Mouse (Mus musculus) stomach, embryonic 14.5 days (tissue): Measurements from ENCODE around the gene Ajm1. TPM values are rescaled to one million over a fixed set of nuclear protein-coding genes. Genes with fewer than 3 reads are reported as not detected.

Experiments used
- ATAC-seq: fragments of 200-750 bp; cut with Nextera tagmentation; 2 replicates; pipeline ENCODE4 v1.8.0; 2017; ENCODE audit warnings: low read depth, moderate TSS enrichment; ENCODE audit not compliant: insufficient number of reproducible peaks, insufficient read depth, low FRiP score
- H3K27ac ChIP-seq: fragments of 300-500 bp; sonication (generic); 2 replicates; pipeline ENCODE4 v1.5.1; 2014; ENCODE audit warnings: mild to moderate bottlenecking, low read length, moderate library complexity, mixed read lengths
- H3K27me3 ChIP-seq: fragments of 300-500 bp; sonication (generic); 2 replicates; pipeline ENCODE4 v1.6.1; 2014; ENCODE audit warnings: low read length, control low read depth, mixed read lengths; ENCODE audit not compliant: control insufficient read depth, insufficient read depth
- H3K36me3 ChIP-seq: fragments of 300-500 bp; sonication (generic); 2 replicates; pipeline ENCODE4 v1.6.1; 2014; ENCODE audit warnings: mild to moderate bottlenecking, control low read depth, low read length, moderate library complexity, mixed read lengths; ENCODE audit not compliant: control insufficient read depth, insufficient read depth
- H3K4me1 ChIP-seq: fragments of 300-500 bp; sonication (generic); 2 replicates; pipeline ENCODE4 v1.6.1; 2014; ENCODE audit warnings: low read length, control low read depth, mixed read lengths; ENCODE audit not compliant: control insufficient read depth, insufficient read depth
- H3K4me2 ChIP-seq: fragments of 300-500 bp; sonication (generic); replicated peaks from 2 replicates; pipeline ENCODE4 v1.6.1; 2014; ENCODE audit warnings: low read depth, low read length, control low read depth
- H3K4me3 ChIP-seq: fragments of 300-500 bp; sonication (generic); 2 replicates; pipeline ENCODE4 v1.5.1; 2014; ENCODE audit warnings: low read depth, low read length, control low read depth
- H3K9ac ChIP-seq: fragments of 300-500 bp; sonication (generic); replicated peaks from 2 replicates; pipeline ENCODE4 v1.6.1; 2014; ENCODE audit warnings: low read depth, mild to moderate bottlenecking, control low read depth, low read length, moderate library complexity, mixed read lengths
- H3K9me3 ChIP-seq: fragments of 300-500 bp; sonication (generic); 2 replicates; pipeline ENCODE4 v1.6.1; 2016; ENCODE audit warnings: low read depth, low read length, control low read depth; ENCODE audit not compliant: control insufficient read depth
- WGBS: fragments of 180-500 bp; shearing (Covaris S2); extraction: QIAGEN DNeasy Blood & Tissue Kit; methylation state at CpG from one replicate; pipeline ENCODE4 v1.1.7; 2014; 5-methylcytosine and 5-hydroxymethylcytosine counted together
- polyA plus RNA-seq: library from polyadenylated mRNA; unstranded; fragments of >200 nt; fragmentation: Nextera tagmentation; extraction: Ambion mirVana; gene quantifications from 2 replicates; pipeline ENCODE4 v1.2.1, GENCODE M21; 2014

The Ajm1 gene
- polyA plus RNA-seq, 1 experiment from 2014 or later: 1.3 TPM

DNA sequence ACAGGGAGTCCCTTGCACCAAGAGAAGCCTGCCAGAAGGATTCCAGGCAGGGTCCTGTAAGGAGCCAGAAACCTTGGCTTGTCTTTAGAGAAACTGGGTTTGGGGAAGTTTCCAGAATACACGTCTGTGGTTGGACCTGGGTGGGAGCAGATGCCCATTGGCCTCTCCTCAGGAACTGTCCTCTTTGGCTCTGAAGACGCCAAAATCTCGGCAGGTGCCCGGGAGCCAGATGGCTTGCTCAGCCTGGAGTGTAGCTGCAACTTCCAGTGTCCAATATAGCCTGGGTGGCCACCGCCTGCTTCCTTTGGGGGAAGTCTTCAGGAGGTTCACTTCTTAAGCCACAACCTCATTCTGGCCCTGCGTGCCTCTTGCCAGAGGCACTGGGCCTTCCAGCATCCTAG is 344 bp upstream of the Ajm1 start:
- 25% methylated on average over 6 of the region's 6 CpGs for WGBS
- Histone ChIP-seq H3K36me3 (peaks cover 35% of the 10 kb centered on the region), H3K9me3 (no peaks in the 10 kb centered on the region), H3K27ac (no peak overlapping the region), H3K9ac (no peak overlapping the region), H3K4me2 (peak overlapping the region; percentile 54; the same call in 1 of the 2 replicates), H3K4me3 (no peak overlapping the region), H3K4me1 (peaks cover 31% of the 10 kb centered on the region), H3K27me3 (peaks cover 29% of the 10 kb centered on the region)
- peak; percentile 12; the same call in 1 of the 2 replicates for ATAC-seq

DNA sequence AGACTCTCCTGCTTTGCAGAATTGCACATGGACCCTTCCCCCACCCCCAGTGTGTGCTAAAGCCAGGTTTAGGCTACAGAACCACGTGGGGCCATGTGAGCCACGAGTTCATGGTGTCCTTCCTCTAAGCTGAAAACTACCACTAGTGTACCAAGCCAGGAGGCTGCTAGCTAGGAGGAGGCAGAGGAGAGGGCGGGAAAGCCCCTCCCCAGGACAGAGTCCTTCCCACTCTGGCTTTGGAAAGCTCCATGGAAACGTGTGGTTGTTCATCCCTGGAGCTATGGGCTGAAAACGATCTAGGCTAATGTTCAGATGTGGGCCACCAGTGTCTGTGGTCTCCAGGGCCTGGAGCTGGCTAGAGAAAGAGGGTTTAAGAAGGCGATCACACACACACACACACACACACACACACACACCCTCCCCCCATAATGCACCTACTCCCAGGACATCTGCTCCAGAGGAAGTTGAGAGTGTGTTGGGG is 896 bp downstream of the Ajm1 start:
- no peak overlapping the region for H3K9ac ChIP-seq
- H3K36me3 ChIP-seq: peaks cover 28% of the 10 kb centered on the region
- peaks cover 37% of the 10 kb centered on the region for H3K27me3 ChIP-seq
- H3K9me3 ChIP-seq: no peaks in the 10 kb centered on the region
- H3K4me3 ChIP-seq: no peak overlapping the region
- 45% methylated on average over 6 of the region's 6 CpGs for WGBS
- no peak overlapping the region for H3K4me2 ChIP-seq
- H3K4me1 ChIP-seq: peaks cover 40% of the 10 kb centered on the region
- H3K27ac ChIP-seq: no peak overlapping the region
- no peak for ATAC-seq

DNA sequence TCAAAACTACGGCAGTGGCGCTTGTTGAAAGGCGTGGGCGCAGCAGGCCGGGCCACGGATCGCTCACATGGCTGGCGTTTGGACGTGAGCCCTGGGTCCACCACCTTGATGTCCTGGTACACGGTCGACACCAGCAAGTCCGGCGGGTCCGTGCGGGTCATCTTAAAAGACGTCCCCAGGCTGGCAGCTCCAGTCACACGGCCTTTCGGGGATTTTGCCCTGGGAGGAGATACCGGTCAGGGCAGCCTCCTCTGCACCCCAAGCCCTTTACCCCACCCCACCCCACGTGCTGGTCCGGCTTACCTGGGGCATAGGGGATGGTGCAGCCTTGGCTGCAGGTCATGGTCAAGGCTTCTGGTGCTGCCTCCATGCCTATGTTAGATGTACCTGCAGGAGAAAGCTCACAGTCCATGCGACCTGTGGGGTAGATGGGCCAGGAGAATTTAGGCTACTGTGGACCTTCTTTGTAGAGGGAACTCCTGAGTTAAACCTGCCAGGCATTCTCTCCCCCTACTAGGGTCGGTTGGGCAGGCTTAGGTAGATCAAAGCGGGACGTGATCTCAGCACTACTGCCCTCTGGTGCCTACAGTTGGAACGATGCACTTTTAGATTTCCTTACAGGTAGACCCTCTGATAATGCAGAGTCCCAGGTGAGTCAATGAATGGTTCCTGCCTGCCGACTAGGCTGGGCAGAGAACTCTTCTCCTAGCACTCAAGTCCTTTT is 1.7 kb downstream of the Ajm1 start:
- Histone ChIP-seq H3K36me3 (peaks cover 20% of the 10 kb centered on the region), H3K9ac (no peak overlapping the region), H3K27ac (no peak overlapping the region), H3K9me3 (no peaks in the 10 kb centered on the region), H3K4me1 (peaks cover 44% of the 10 kb centered on the region), H3K4me3 (peak overlapping the region; percentile 24), H3K27me3 (peaks cover 37% of the 10 kb centered on the region), H3K4me2 (peak overlapping the region; percentile 24; the same call in 1 of the 2 replicates)
- ATAC-seq: no peak
- 6% methylated on average over 27 of the region's 27 CpGs for WGBS

DNA sequence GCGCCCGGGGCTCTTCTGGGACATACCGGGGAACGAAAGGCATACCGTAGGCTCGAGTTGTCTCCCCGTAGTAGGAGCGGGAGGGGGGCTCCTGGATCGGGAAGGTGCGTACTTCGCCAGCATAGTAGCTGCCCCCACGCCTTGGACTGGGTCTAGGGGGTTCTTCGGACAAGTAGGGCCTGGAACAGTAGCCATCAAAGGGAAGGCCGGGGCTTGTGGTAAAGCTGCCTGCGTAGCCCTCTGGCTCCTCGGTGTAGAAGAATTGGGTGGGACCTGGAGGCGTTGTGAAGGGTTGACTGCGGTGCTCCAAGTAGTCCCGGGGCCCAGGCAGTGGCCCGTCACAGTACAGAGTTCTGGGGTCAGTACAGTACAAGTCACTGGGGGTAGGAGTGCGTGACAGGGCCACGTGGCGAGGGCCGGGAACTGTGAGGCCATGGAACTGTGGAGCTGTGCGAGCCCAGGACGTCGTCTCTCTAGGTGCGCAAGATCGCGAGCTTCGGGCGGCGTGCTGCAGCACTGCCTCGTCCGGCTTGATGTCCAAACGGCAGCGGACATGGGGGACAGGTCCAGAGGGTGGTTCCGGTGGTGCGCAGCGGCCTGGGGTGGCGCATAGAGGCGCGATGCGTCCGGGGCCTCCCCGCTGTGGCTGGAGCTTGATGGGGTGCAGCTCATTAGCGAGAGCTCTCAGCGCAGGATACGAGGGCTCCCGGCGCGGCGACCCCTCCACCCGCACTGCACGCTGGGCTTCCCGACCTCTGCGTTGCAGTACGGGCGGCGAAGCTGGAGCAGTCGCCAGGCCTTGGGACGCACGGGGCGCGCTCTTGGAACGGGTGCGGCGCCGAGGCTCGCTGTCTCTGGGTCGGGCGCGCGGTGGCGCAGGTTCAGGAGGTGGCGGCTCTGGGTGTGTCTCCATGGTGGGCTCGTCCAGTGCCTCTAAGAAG is 2.5 kb downstream of the Ajm1 start:
- Histone ChIP-seq H3K9ac (no peak overlapping the region), H3K4me2 (peak overlapping the region; percentile 24; the same call in 1 of the 2 replicates), H3K4me3 (peak overlapping the region; percentile 24), H3K27me3 (peaks cover 37% of the 10 kb centered on the region), H3K4me1 (peaks cover 45% of the 10 kb centered on the region), H3K27ac (no peak overlapping the region), H3K9me3 (no peaks in the 10 kb centered on the region), H3K36me3 (peaks cover 12% of the 10 kb centered on the region)
- 6% methylated on average over 77 of the region's 77 CpGs for WGBS
- no peak for ATAC-seq

DNA sequence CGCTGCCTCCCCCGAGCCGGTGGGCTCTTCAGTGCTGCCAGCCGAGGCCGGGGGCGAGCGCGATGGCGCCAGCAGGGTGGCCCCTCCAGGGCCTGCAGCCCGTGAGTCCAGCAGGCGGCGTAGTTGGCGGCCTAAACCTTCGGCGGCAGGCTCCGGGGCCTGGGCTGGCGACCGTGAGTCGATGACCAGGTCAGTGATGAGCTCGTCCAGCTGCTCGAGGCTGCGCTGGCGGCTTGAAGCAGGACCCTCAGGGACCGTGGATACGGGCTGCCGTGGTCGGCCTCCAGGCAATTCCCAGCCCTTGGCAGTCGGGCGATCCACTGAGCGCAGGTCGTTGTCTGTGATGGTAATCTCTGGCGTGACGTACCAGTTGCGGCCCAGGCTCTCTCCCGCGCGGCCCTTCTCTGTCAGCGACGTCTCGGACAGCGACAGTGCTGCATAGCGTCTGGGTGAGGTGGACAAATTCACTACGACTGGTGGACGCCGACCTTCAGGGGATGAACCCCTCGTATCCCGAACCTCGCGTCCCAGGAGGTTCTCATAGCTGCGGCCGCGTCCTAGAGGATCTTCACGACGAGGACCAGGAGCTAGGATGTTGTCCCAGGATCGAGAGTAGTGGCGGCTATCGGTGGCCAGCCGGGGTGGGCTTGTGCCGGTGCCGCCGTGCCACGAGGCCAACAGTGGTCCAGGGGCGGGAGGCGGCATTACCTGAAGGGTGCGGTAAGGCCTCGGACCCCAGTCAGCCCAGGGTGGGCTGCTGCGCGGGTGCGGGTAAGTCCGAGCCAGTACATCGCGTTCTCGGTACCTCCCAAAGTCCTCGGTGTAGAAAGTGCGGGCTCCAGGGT is 3.4 kb downstream of the Ajm1 start:
- H3K9me3 ChIP-seq: no peaks in the 10 kb centered on the region
- H3K36me3 ChIP-seq: peaks cover 3% of the 10 kb centered on the region
- WGBS: 6% methylated on average over 74 of the region's 75 CpGs
- no peak for ATAC-seq
- peaks cover 37% of the 10 kb centered on the region for H3K27me3 ChIP-seq
- H3K4me3 ChIP-seq: peak overlapping the region; percentile 15
- H3K4me2 ChIP-seq: peak overlapping the region; percentile 22
- H3K4me1 ChIP-seq: peaks cover 54% of the 10 kb centered on the region
- H3K27ac ChIP-seq: no peak overlapping the region
- no peak overlapping the region for H3K9ac ChIP-seq

- no peak for ATAC-seq
- Histone ChIP-seq H3K4me1 (peaks cover 54% of the 10 kb centered on the region), H3K9ac (no peak overlapping the region; the same call in 1 of the 2 replicates), H3K4me3 (peak overlapping the region; percentile 15), H3K27ac (no peak overlapping the region), H3K9me3 (no peaks in the 10 kb centered on the region), H3K27me3 (peaks cover 37% of the 10 kb centered on the region), H3K4me2 (peak overlapping the region; percentile 22), H3K36me3 (no peaks in the 10 kb centered on the region)
- 20% methylated on average over 92 of the region's 92 CpGs for WGBS
Measured at GRCm38 (mm10) chr2:25576965-25577891, 4.3 kb downstream of the Ajm1 start.

- Histone ChIP-seq H3K9ac (no peak overlapping the region), H3K4me1 (peaks cover 54% of the 10 kb centered on the region), H3K36me3 (peaks cover 4% of the 10 kb centered on the region; the same call in 1 of the 2 replicates), H3K27me3 (peaks cover 37% of the 10 kb centered on the region), H3K4me2 (peak overlapping the region; percentile 75; the same call in 1 of the 2 replicates), H3K27ac (no peak overlapping the region), H3K4me3 (no peak overlapping the region), H3K9me3 (no peaks in the 10 kb centered on the region)
- ATAC-seq: no peak
- 73% methylated on average over 16 of the region's 16 CpGs for WGBS
Measured at GRCm38 (mm10) chr2:25576028-25576850, 5.3 kb downstream of the Ajm1 start.
